Mouse (Mus musculus): ENCODE data around the gene Olfr1495. TPM values are rescaled to one million over a fixed set of nuclear protein-coding genes. Genes with fewer than 3 reads are reported as not detected.

The Olfr1495 gene
- polyA plus RNA-seq, 1 experiment from 2014 or later = not detected

GRCm38 (mm10) chr19:13812823-13813222 is 48.4 kb downstream of the Olfr1495 start:
- H3K27ac ChIP-seq (replicated peaks; ENCODE audit: low read depth, low read length) = no peak overlapping the region
- H3K4me2 ChIP-seq (ENCODE audit: low read depth, severe bottlenecking) = no peak overlapping the region
- H3K4me1 ChIP-seq (ENCODE audit: control insufficient read depth, insufficient read depth, low read length) = no peaks in the 10 kb centered on the region
- no peaks in the 10 kb centered on the region for H3K36me3 ChIP-seq (ENCODE audit: control insufficient read depth, insufficient read depth, low read length)
- ATAC-seq (ENCODE audit: insufficient number of reproducible peaks, low FRiP score, low TSS enrichment, low read depth) (no peak), DNase-seq (ENCODE audit: low spot score) (no peak)
- H3K27me3 ChIP-seq (ENCODE audit: control insufficient read depth, insufficient read depth, low read length) = no peaks in the 10 kb centered on the region
- no peak overlapping the region for H3K4me3 ChIP-seq (ENCODE audit: low read depth, low read length)
- no peaks in the 10 kb centered on the region for H3K9me3 ChIP-seq (ENCODE audit: control insufficient read depth, low read length)
- 52% methylated on average over 2 of the region's 2 CpGs for WGBS
- no peak overlapping the region for H3K9ac ChIP-seq (ENCODE audit: low read length)

- DNase-seq (ENCODE audit: low spot score) (no peak), ATAC-seq (ENCODE audit: insufficient number of reproducible peaks, low FRiP score, low TSS enrichment, low read depth) (no peak)
- Histone ChIP-seq H3K4me2 (ENCODE audit: low read depth, severe bottlenecking) (no peak overlapping the region), H3K27me3 (ENCODE audit: control insufficient read depth, insufficient read depth, low read length) (no peaks in the 10 kb centered on the region), H3K36me3 (ENCODE audit: control insufficient read depth, insufficient read depth, low read length) (no peaks in the 10 kb centered on the region), H3K27ac (replicated peaks; ENCODE audit: low read depth, low read length) (no peak overlapping the region), H3K4me1 (ENCODE audit: control insufficient read depth, insufficient read depth, low read length) (no peaks in the 10 kb centered on the region), H3K4me3 (ENCODE audit: low read depth, low read length) (no peak overlapping the region), H3K9me3 (ENCODE audit: control insufficient read depth, low read length) (no peaks in the 10 kb centered on the region), H3K9ac (ENCODE audit: low read length) (no peak overlapping the region)
- WGBS = 35% methylated on average over 5 of the region's 5 CpGs
Measured at GRCm38 (mm10) chr19:13818827-13819226, 54.4 kb downstream of the Olfr1495 start.

- no peaks in the 10 kb centered on the region for H3K9me3 ChIP-seq (ENCODE audit: control insufficient read depth, low read length)
Measured at GRCm38 (mm10) chr19:13819347-13819746, 54.9 kb downstream of the Olfr1495 start, which contains the start of gene Olfr1499. TSS of gene Olfr1499 (minus strand) at chr19:13819447.

More at GRCm38 (mm10) chr19:13819347-13819746, 54.9 kb downstream of the Olfr1495 start, which contains the start of gene Olfr1499:
- H3K4me1 ChIP-seq (ENCODE audit: control insufficient read depth, insufficient read depth, low read length) = no peaks in the 10 kb centered on the region
- no peak within 1 kb of the TSS for H3K4me3 ChIP-seq (ENCODE audit: low read depth, low read length)
- no peak within 1 kb of the TSS for H3K9ac ChIP-seq (ENCODE audit: low read length)
- no peaks in the 10 kb centered on the region for H3K36me3 ChIP-seq (ENCODE audit: control insufficient read depth, insufficient read depth, low read length)
- no peaks in the 10 kb centered on the region for H3K27me3 ChIP-seq (ENCODE audit: control insufficient read depth, insufficient read depth, low read length)
- no peak for DNase-seq (ENCODE audit: low spot score)
- no peak within 1 kb of the TSS for H3K27ac ChIP-seq (replicated peaks; ENCODE audit: low read depth, low read length)
- ATAC-seq (ENCODE audit: insufficient number of reproducible peaks, low FRiP score, low TSS enrichment, low read depth) = no peak
- no peak within 1 kb of the TSS for H3K4me2 ChIP-seq (ENCODE audit: low read depth, severe bottlenecking)

Other genes starting within 250 kb of the Olfr1495 start
- not detected in 2 replicates for gene Olfr1480, start 236.7 kb upstream of the Olfr1495 start, polyA plus RNA-seq (2014; fragmentation: Nextera tagmentation; extraction: Ambion mirVana)
- gene Olfr1484, start 181.1 kb upstream of the Olfr1495 start, polyA plus RNA-seq (2014; fragmentation: Nextera tagmentation; extraction: Ambion mirVana) = not detected in 2 replicates
- not detected in 2 replicates for gene Olfr1487, start 147.2 kb upstream of the Olfr1495 start, polyA plus RNA-seq (2014; fragmentation: Nextera tagmentation; extraction: Ambion mirVana)
- gene Olfr1489, start 133.0 kb upstream of the Olfr1495 start, polyA plus RNA-seq (2014; fragmentation: Nextera tagmentation; extraction: Ambion mirVana) = not detected in 2 replicates
- not detected in 2 replicates for gene Olfr1490, start 113.5 kb upstream of the Olfr1495 start, polyA plus RNA-seq (2014; fragmentation: Nextera tagmentation; extraction: Ambion mirVana)
- not detected in 2 replicates for gene Olfr1491, start 67.3 kb upstream of the Olfr1495 start, polyA plus RNA-seq (2014; fragmentation: Nextera tagmentation; extraction: Ambion mirVana)
- not detected in 2 replicates for gene Olfr1493-ps1, start 41.3 kb upstream of the Olfr1495 start, polyA plus RNA-seq (2014; fragmentation: Nextera tagmentation; extraction: Ambion mirVana)
- gene Olfr1494, start 24.9 kb upstream of the Olfr1495 start, polyA plus RNA-seq (2014; fragmentation: Nextera tagmentation; extraction: Ambion mirVana) = not detected in 2 replicates
- not detected in 2 replicates for gene Olfr1496, start 13.3 kb downstream of the Olfr1495 start, polyA plus RNA-seq (2014; fragmentation: Nextera tagmentation; extraction: Ambion mirVana)
- gene Olfr1497, start 33.6 kb downstream of the Olfr1495 start, polyA plus RNA-seq (2014; fragmentation: Nextera tagmentation; extraction: Ambion mirVana) = not detected in 2 replicates
- gene Olfr1499, start 54.8 kb downstream of the Olfr1495 start, polyA plus RNA-seq (2014; fragmentation: Nextera tagmentation; extraction: Ambion mirVana) = not detected in 2 replicates
- not detected in 2 replicates for gene Olfr1500, start 65.9 kb downstream of the Olfr1495 start, polyA plus RNA-seq (2014; fragmentation: Nextera tagmentation; extraction: Ambion mirVana)
- gene Olfr1501, start 86.1 kb downstream of the Olfr1495 start, polyA plus RNA-seq (2014; fragmentation: Nextera tagmentation; extraction: Ambion mirVana) = not detected in 2 replicates
- not detected in 2 replicates for gene Olfr1502, start 97.2 kb downstream of the Olfr1495 start, polyA plus RNA-seq (2014; fragmentation: Nextera tagmentation; extraction: Ambion mirVana)
- gene Olfr1504, start 133.3 kb downstream of the Olfr1495 start, polyA plus RNA-seq (2014; fragmentation: Nextera tagmentation; extraction: Ambion mirVana) = not detected in 2 replicates
- not detected in 2 replicates for gene Olfr1505, start 148.9 kb downstream of the Olfr1495 start, polyA plus RNA-seq (2014; fragmentation: Nextera tagmentation; extraction: Ambion mirVana)

All from limb, embryonic 11.5 days (tissue).